Mouse (Mus musculus): Measurements from ENCODE around the gene 4930438A08Rik. TPM values are rescaled to one million over a fixed set of nuclear protein-coding genes. Genes with fewer than 3 reads are reported as not detected.
"Not testable (repeated sequence)": the region's sequence is repeated elsewhere in the genome, so short reads cannot be mapped to it uniquely, and the experiment has no call there.

4930438A08Rik gene
- not detected for total RNA-seq (2021)
- long read RNA-seq, experiment 1: 0 reads
- long read RNA-seq, experiment 2: 0 reads

GRCm38 (mm10) chr11:58274572-58274971 lies at the start of gene 4930438A08Rik:
4930438A08Rik (plus strand) TSS chr11:58274799.
- H3K27ac ChIP-seq: no peak within 1 kb of the TSS
- H3K4me3 ChIP-seq: no peak within 1 kb of the TSS
- TF ChIP-seq CTCF (IDR thresholded peaks at IDR 0.05): no peak
- DNase-seq (ENCODE audit: extremely low spot score in 1 of 2, low spot score in 2 of 2): no peak
- intact Hi-C loops (cut with DNase I): no loop called here

GRCm38 (mm10) chr11:58224872-58225271 lies 49.7 kb upstream of the 4930438A08Rik start:
- not testable (repeated sequence) for H3K4me3 ChIP-seq; H3K27ac ChIP-seq; DNase-seq (ENCODE audit: extremely low spot score in 1 of 2, low spot score in 2 of 2)
- intact Hi-C loops (cut with DNase I): loop anchor here (1.0 to 5.0 kb wide), 2 partner anchors 46 to 273 kb away; no protein-coding TSS in a partner anchor

GRCm38 (mm10) chr11:58225655-58226054 lies 48.9 kb upstream of the 4930438A08Rik start:
- peak; percentile 97 for TF ChIP-seq CTCF (IDR thresholded peaks at IDR 0.05)
- DNase-seq (ENCODE audit: extremely low spot score in 1 of 2, low spot score in 2 of 2): peak; percentile 54 to 64
- intact Hi-C loops (cut with DNase I): loop anchor here (1.0 to 5.0 kb wide), 2 partner anchors 46 to 273 kb away; no protein-coding TSS in a partner anchor
- no peak overlapping the region for H3K27ac ChIP-seq
- no peak overlapping the region for H3K4me3 ChIP-seq

- Histone ChIP-seq H3K27ac (no peak overlapping the region), H3K4me3 (no peak overlapping the region)
- TF ChIP-seq CTCF (IDR thresholded peaks at IDR 0.05): no peak
- DNase-seq (ENCODE audit: extremely low spot score in 1 of 2, low spot score in 2 of 2): no peak
- intact Hi-C loops (cut with DNase I): loop anchor here (5.0 kb wide), 1 partner anchor 274 kb away; no protein-coding TSS in a partner anchor
Measured at GRCm38 (mm10) chr11:58226425-58226824, 48.2 kb upstream of the 4930438A08Rik start.

GRCm38 (mm10) chr11:58228021-58228420 lies 46.6 kb upstream of the 4930438A08Rik start:
- intact Hi-C loops (cut with DNase I): loop anchor here (5.0 kb wide), 1 partner anchor 276 kb away; no protein-coding TSS in a partner anchor
- DNase-seq (ENCODE audit: extremely low spot score in 1 of 2, low spot score in 2 of 2); H3K4me3 ChIP-seq; H3K27ac ChIP-seq: not testable (repeated sequence)

GRCm38 (mm10) chr11:58230396-58230910 lies 44.1 kb upstream of the 4930438A08Rik start:
- no peak for DNase-seq (ENCODE audit: extremely low spot score in 1 of 2, low spot score in 2 of 2)
- no peak overlapping the region for H3K27ac ChIP-seq
- intact Hi-C loops (cut with DNase I): no loop called here
- H3K4me3 ChIP-seq: no peak overlapping the region
- TF ChIP-seq CTCF (IDR thresholded peaks at IDR 0.05): no peak

- H3K4me3 ChIP-seq: no peak overlapping the region
- H3K27ac ChIP-seq: no peak overlapping the region
- no peak for TF ChIP-seq CTCF (IDR thresholded peaks at IDR 0.05)
- intact Hi-C loops (cut with DNase I): no loop called here
- DNase-seq (ENCODE audit: extremely low spot score in 1 of 2, low spot score in 2 of 2): no peak
Measured at GRCm38 (mm10) chr11:58231156-58231555, 43.4 kb upstream of the 4930438A08Rik start.

- DNase-seq (ENCODE audit: extremely low spot score in 1 of 2, low spot score in 2 of 2); H3K27ac ChIP-seq; intact Hi-C loops (cut with DNase I); H3K4me3 ChIP-seq: not testable (repeated sequence)
Measured at GRCm38 (mm10) chr11:58234551-58234950, 40.0 kb upstream of the 4930438A08Rik start.

- peak; percentile 57 for TF ChIP-seq CTCF (IDR thresholded peaks at IDR 0.05)
- DNase-seq (ENCODE audit: extremely low spot score in 1 of 2, low spot score in 2 of 2): no peak
- Histone ChIP-seq H3K27ac (no peak overlapping the region), H3K4me3 (no peak overlapping the region)
- intact Hi-C loops (cut with DNase I): no loop called here
Measured at GRCm38 (mm10) chr11:58235152-58235551, 39.4 kb upstream of the 4930438A08Rik start.

GRCm38 (mm10) chr11:58238840-58239791 lies 35.5 kb upstream of the 4930438A08Rik start:
- DNase-seq (ENCODE audit: extremely low spot score in 1 of 2, low spot score in 2 of 2): no peak
- TF ChIP-seq CTCF (IDR thresholded peaks at IDR 0.05): no peak; the same call in 1 of the 2 replicates
- Histone ChIP-seq H3K27ac (no peak overlapping the region), H3K4me3 (peak overlapping the region; percentile 7; the same call in 1 of the 2 replicates)
- intact Hi-C loops (cut with DNase I): no loop called here

- intact Hi-C loops (cut with DNase I): no loop called here
- H3K4me3 ChIP-seq: no peak overlapping the region
- no peak for TF ChIP-seq CTCF (IDR thresholded peaks at IDR 0.05)
- DNase-seq (ENCODE audit: extremely low spot score in 1 of 2, low spot score in 2 of 2): no peak
- no peak overlapping the region for H3K27ac ChIP-seq
Measured at GRCm38 (mm10) chr11:58247294-58247693, 27.3 kb upstream of the 4930438A08Rik start.

Data from left cerebral cortex, adult 2 months (tissue).